Mouse (Mus musculus) heart, embryonic 14.5 days (tissue): ENCODE data around the gene Has3. TPM values are rescaled to one million over a fixed set of nuclear protein-coding genes. Genes with fewer than 3 reads are reported as not detected.
A peak's percentile ranks its signal among the peaks of the same experiment; 100 is the strongest.

Source experiments
- ATAC-seq: fragments of 200-750 bp; cut with Nextera tagmentation; 2 replicates; pipeline ENCODE4 v1.8.0; 2017; ENCODE audit warnings: low read depth, moderate TSS enrichment; ENCODE audit not compliant: insufficient number of reproducible peaks, insufficient read depth, low FRiP score
- H3K27ac ChIP-seq, 2 experiments: fragments of 200-500 bp in 1 of 2; fragments of 300-500 bp in 1 of 2; sonication (generic) in 1 of 2; replicated peaks in 1 of 2; 2 replicates each; pipeline ENCODE4 v1.5.1; 2012 to 2014; ENCODE audit warnings: low read depth in 2 of 2, low read length in 2 of 2, control low read depth in 1 of 2, mild to moderate bottlenecking in 1 of 2, mixed read lengths in 1 of 2; ENCODE audit not compliant: control insufficient read depth in 1 of 2, insufficient read depth in 1 of 2
- H3K27me3 ChIP-seq: fragments of 300-500 bp; sonication (generic); 2 replicates; pipeline ENCODE4 v1.6.1; 2014; ENCODE audit warnings: mild to moderate bottlenecking, low read length, control low read depth; ENCODE audit not compliant: control insufficient read depth, insufficient read depth
- H3K36me3 ChIP-seq: fragments of 300-500 bp; sonication (generic); 2 replicates; pipeline ENCODE4 v1.6.1; 2014; ENCODE audit warnings: mild to moderate bottlenecking, control low read depth, low read length, mixed read lengths; ENCODE audit not compliant: control insufficient read depth, insufficient read depth
- H3K4me1 ChIP-seq, 2 experiments: fragments of 200-500 bp in 1 of 2; fragments of 300-500 bp in 1 of 2; sonication (generic) in 1 of 2; 2 replicates each; pipeline ENCODE4 v1.6.1; 2012 to 2014; ENCODE audit warnings: low read length in 2 of 2, control low read depth in 1 of 2, mixed read lengths in 1 of 2; ENCODE audit not compliant: control insufficient read depth in 2 of 2, insufficient read depth in 2 of 2
- H3K4me2 ChIP-seq: fragments of 300-500 bp; sonication (generic); 2 replicates; pipeline ENCODE4 v1.6.1; 2014; ENCODE audit warnings: mild to moderate bottlenecking, low read length
- H3K4me3 ChIP-seq, 2 experiments: fragments of 200-500 bp in 1 of 2; fragments of 300-500 bp in 1 of 2; sonication (generic) in 1 of 2; 2 replicates each; pipeline ENCODE4 v1.5.1; 2012 to 2014; ENCODE audit warnings: low read length in 2 of 2, mild to moderate bottlenecking in 2 of 2, control low read depth in 1 of 2, low read depth in 1 of 2, moderate library complexity in 1 of 2; ENCODE audit not compliant: control insufficient read depth in 1 of 2, insufficient read depth in 1 of 2
- H3K9ac ChIP-seq: fragments of 300-500 bp; sonication (generic); 2 replicates; pipeline ENCODE4 v1.6.1; 2014; ENCODE audit warnings: mild to moderate bottlenecking, low read length
- H3K9me3 ChIP-seq: fragments of 300-500 bp; sonication (generic); 2 replicates; pipeline ENCODE4 v1.6.1; 2016; ENCODE audit warnings: low read length, control low read depth; ENCODE audit not compliant: control insufficient read depth
- WGBS: fragments of 180-500 bp; shearing (Covaris S2); extraction: QIAGEN DNeasy Blood & Tissue Kit; methylation state at CpG from one replicate; pipeline ENCODE4 v1.1.7; 2014; 5-methylcytosine and 5-hydroxymethylcytosine counted together
- polyA plus RNA-seq: library from polyadenylated mRNA; unstranded; fragments of >200 nt; fragmentation: Nextera tagmentation; extraction: Ambion mirVana; gene quantifications from 2 replicates; pipeline ENCODE4 v1.2.1, GENCODE M21; 2014

Has3 gene
- polyA plus RNA-seq, 1 experiment from 2014 or later: 0.09 TPM

- Histone ChIP-seq H3K9me3 (no peaks in the 10 kb centered on the region), H3K27ac (0 out of 4 replicates have a peak overlapping the region, but pooled peaks of 1 of the 2 experiments have one; percentile 47)
- peak; percentile 43; the same call in 1 of the 2 replicates for ATAC-seq
These were observed 37.4 kb downstream of the Has3 start for GRCm38 (mm10) chr8:106907450-106907849.

GRCm38 (mm10) chr8:106908291-106908690 lies 38.2 kb downstream of the Has3 start:
- no peak for ATAC-seq
- H3K27me3 ChIP-seq: no peaks in the 10 kb centered on the region
- no peak overlapping the region for H3K4me3 ChIP-seq
- 88% methylated on average over 7 of the region's 7 CpGs for WGBS
- peaks cover 84% of the 10 kb centered on the region for H3K36me3 ChIP-seq
- H3K9me3 ChIP-seq: no peaks in the 10 kb centered on the region
- H3K4me2 ChIP-seq: no peak overlapping the region
- no peak overlapping the region for H3K9ac ChIP-seq
- H3K27ac ChIP-seq: no peak overlapping the region
- no peaks in the 10 kb centered on the region for H3K4me1 ChIP-seq

More at GRCm38 (mm10) chr8:106907450-106907849, 37.4 kb downstream of the Has3 start:
- no peaks in the 10 kb centered on the region for H3K27me3 ChIP-seq
- no peak overlapping the region for H3K4me3 ChIP-seq
- H3K36me3 ChIP-seq: peaks cover 85% of the 10 kb centered on the region
- no peak overlapping the region for H3K4me2 ChIP-seq
- WGBS: 65% methylated on average over 6 of the region's 6 CpGs
- no peaks in the 10 kb centered on the region for H3K4me1 ChIP-seq
- H3K9ac ChIP-seq: no peak overlapping the region

GRCm38 (mm10) chr8:106913631-106914030 lies 43.6 kb downstream of the Has3 start:
- Histone ChIP-seq H3K4me2 (no peak overlapping the region), H3K36me3 (peaks cover 82% of the 10 kb centered on the region), H3K27ac (no peak overlapping the region), H3K27me3 (no peaks in the 10 kb centered on the region), H3K4me3 (no peak overlapping the region), H3K4me1 (no peaks in the 10 kb centered on the region), H3K9ac (no peak overlapping the region), H3K9me3 (no peaks in the 10 kb centered on the region)
- ATAC-seq: no peak
- WGBS: 93% methylated on average over 10 of the region's 10 CpGs

- WGBS: 91% methylated on average over 8 of the region's 8 CpGs
- ATAC-seq: no peak
- Histone ChIP-seq H3K4me2 (no peak overlapping the region), H3K4me3 (no peak overlapping the region), H3K27me3 (no peaks in the 10 kb centered on the region), H3K9me3 (no peaks in the 10 kb centered on the region), H3K9ac (no peak overlapping the region), H3K27ac (no peak overlapping the region), H3K36me3 (peaks cover 86% of the 10 kb centered on the region), H3K4me1 (0 out of 4 replicates have a peak, but pooled peaks cover 0 to 3% of the 10 kb centered on the region in 2 experiments)
These were observed 49.8 kb downstream of the Has3 start for GRCm38 (mm10) chr8:106919721-106920394.

- H3K4me3 ChIP-seq: no peak overlapping the region
- ATAC-seq: no peak
- H3K36me3 ChIP-seq: peaks cover 81% of the 10 kb centered on the region
- H3K4me2 ChIP-seq: no peak overlapping the region
- 96% methylated on average over 5 of the region's 5 CpGs for WGBS
- H3K27ac ChIP-seq: no peak overlapping the region
- H3K9me3 ChIP-seq: no peaks in the 10 kb centered on the region
- H3K9ac ChIP-seq: no peak overlapping the region
- H3K27me3 ChIP-seq: no peaks in the 10 kb centered on the region
- H3K4me1 ChIP-seq: 0 out of 4 replicates have a peak, but pooled peaks cover 0 to 6% of the 10 kb centered on the region in 2 experiments
These were observed 50.3 kb downstream of the Has3 start for GRCm38 (mm10) chr8:106920395-106920741.

- no peak overlapping the region for H3K4me2 ChIP-seq
- H3K27me3 ChIP-seq: no peaks in the 10 kb centered on the region
- 80% methylated on average over 4 of the region's 4 CpGs for whole genome bisulfite sequencing
- peaks cover 44% of the 10 kb centered on the region for H3K36me3 ChIP-seq
- no peak for ATAC-seq
- H3K9ac ChIP-seq: no peak overlapping the region
- no peak overlapping the region for H3K27ac ChIP-seq
- H3K9me3 ChIP-seq: no peaks in the 10 kb centered on the region
- 0 out of 4 replicates have a peak, but pooled peaks cover 0 to 6% of the 10 kb centered on the region in 2 experiments for H3K4me1 ChIP-seq
- no peak overlapping the region for H3K4me3 ChIP-seq
These were observed 54.0 kb downstream of the Has3 start for GRCm38 (mm10) chr8:106924057-106924456.

GRCm38 (mm10) chr8:106924904-106925349 lies 54.9 kb downstream of the Has3 start:
- ATAC-seq: no peak
- WGBS: 69% methylated on average over 8 of the region's 8 CpGs
- Histone ChIP-seq H3K27me3 (no peaks in the 10 kb centered on the region), H3K9ac (no peak overlapping the region), H3K4me1 (0 out of 4 replicates have a peak, but pooled peaks cover 0 to 6% of the 10 kb centered on the region in 2 experiments), H3K36me3 (peaks cover 35% of the 10 kb centered on the region), H3K9me3 (no peaks in the 10 kb centered on the region), H3K27ac (peak overlapping the region in 1 of 2 experiments; percentile 50; a peak in 3 of 4 replicates), H3K4me3 (no peak overlapping the region), H3K4me2 (no peak overlapping the region)
